Mouse (Mus musculus): ENCODE results near the gene Hip1. TPM values are rescaled to one million over a fixed set of nuclear protein-coding genes. Genes with fewer than 3 reads are reported as not detected.
"Not testable (repeated sequence)": the region's sequence is repeated elsewhere in the genome, so short reads cannot be mapped to it uniquely, and the experiment has no call there.

The Hip1 gene
- total and polyA plus RNA-seq, 2 experiments from 2014 or later: 24.9 to 126 TPM

DNA sequence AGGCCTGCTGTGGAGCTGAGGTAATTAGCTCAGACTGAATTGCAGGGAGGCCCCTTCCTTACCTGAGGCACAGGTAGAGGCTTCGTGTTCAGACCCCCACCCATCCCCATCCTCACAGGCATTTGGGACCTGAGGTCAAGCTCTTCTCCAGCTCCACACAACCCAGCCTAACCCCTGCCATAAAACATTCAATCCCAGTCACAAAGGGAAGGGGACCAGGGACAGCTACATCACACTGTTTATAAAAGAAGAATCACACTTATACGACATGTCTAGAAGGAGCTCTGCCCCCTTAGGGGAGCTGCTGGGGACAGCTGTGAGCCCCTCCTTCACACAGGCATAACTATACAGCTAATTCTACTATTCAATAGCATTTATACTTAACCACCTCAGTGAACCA is 168.6 kb downstream of the Hip1 start:
- Histone ChIP-seq H3K4me2 (ENCODE audit: low read depth, low read length, poor library complexity, severe bottlenecking) (no peak overlapping the region), H3K27me3 (ENCODE audit: insufficient read depth, low read length) (no peaks in the 10 kb centered on the region), H3K4me3 (ENCODE audit: low read depth, low read length) (no peak overlapping the region), H3K9me3 (ENCODE audit: low read length) (no peaks in the 10 kb centered on the region), H3K4me1 (ENCODE audit: insufficient read depth, low read length) (no peaks in the 10 kb centered on the region), H3K27ac (ENCODE audit: low read depth, low read length) (no peak overlapping the region), H3K36me3 (ENCODE audit: insufficient read depth, low read length) (peaks cover 79% of the 10 kb centered on the region), H3K9ac (replicated peaks; ENCODE audit: low read length, poor library complexity, severe bottlenecking) (no peak overlapping the region)
- no peak for TF ChIP-seq CTCF (IDR thresholded peaks at IDR 0.05)
- ATAC-seq (ENCODE audit: low FRiP score): no peak
- 67% methylated on average over 2 of the region's 2 CpGs for WGBS
- DNase-seq (ENCODE audit: low spot score): no peak

DNA sequence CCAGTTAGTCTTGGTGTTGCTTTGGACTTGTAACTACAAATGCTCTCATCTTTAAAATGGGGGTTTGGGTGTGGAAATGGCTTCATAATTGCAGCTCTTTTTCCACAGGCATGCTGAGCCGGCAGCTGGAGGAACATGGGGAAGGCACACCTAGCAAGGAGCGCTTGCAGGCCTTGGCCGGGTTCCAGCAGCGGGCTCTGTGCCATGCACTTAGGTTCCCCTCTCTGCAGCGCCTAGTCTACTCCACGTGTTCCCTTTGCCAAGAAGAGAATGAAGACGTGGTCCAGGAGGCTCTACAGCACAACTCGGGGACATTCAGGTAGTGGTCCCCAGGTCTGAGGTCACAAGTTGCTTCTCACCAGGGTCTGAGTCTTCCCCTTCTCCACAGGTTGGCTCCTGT is 169.8 kb downstream of the Hip1 start:
- Histone ChIP-seq H3K4me1 (ENCODE audit: insufficient read depth, low read length) (no peaks in the 10 kb centered on the region), H3K27me3 (ENCODE audit: insufficient read depth, low read length) (no peaks in the 10 kb centered on the region), H3K9ac (replicated peaks; ENCODE audit: low read length, poor library complexity, severe bottlenecking) (no peak overlapping the region), H3K4me2 (ENCODE audit: low read depth, low read length, poor library complexity, severe bottlenecking) (no peak overlapping the region), H3K36me3 (ENCODE audit: insufficient read depth, low read length) (peaks cover 70% of the 10 kb centered on the region), H3K9me3 (ENCODE audit: low read length) (no peaks in the 10 kb centered on the region), H3K27ac (ENCODE audit: low read depth, low read length) (no peak overlapping the region), H3K4me3 (ENCODE audit: low read depth, low read length) (no peak overlapping the region)
- no peak for TF ChIP-seq CTCF (IDR thresholded peaks at IDR 0.05)
- WGBS: 71% methylated on average over 8 of the region's 8 CpGs
- DNase-seq (ENCODE audit: low spot score) (no peak), ATAC-seq (ENCODE audit: low FRiP score) (no peak)

- Histone ChIP-seq H3K4me1 (ENCODE audit: insufficient read depth, low read length) (no peaks in the 10 kb centered on the region), H3K9me3 (ENCODE audit: low read length) (no peaks in the 10 kb centered on the region), H3K4me2 (ENCODE audit: low read depth, low read length, poor library complexity, severe bottlenecking) (no peak overlapping the region), H3K9ac (replicated peaks; ENCODE audit: low read length, poor library complexity, severe bottlenecking) (no peak overlapping the region), H3K27ac (ENCODE audit: low read depth, low read length) (no peak overlapping the region), H3K36me3 (ENCODE audit: insufficient read depth, low read length) (peaks cover 55% of the 10 kb centered on the region), H3K4me3 (ENCODE audit: low read depth, low read length) (no peak overlapping the region), H3K27me3 (ENCODE audit: insufficient read depth, low read length) (no peaks in the 10 kb centered on the region)
- ATAC-seq (ENCODE audit: low FRiP score): no peak
- 95% methylated on average over 5 of the region's 5 CpGs for WGBS
- DNase-seq (ENCODE audit: low spot score): no peak
- peak; percentile 42 for TF ChIP-seq CTCF (IDR thresholded peaks at IDR 0.05)
These were observed 171.3 kb downstream of the Hip1 start for GRCm38 (mm10) chr5:135373601-135374000.

DNA sequence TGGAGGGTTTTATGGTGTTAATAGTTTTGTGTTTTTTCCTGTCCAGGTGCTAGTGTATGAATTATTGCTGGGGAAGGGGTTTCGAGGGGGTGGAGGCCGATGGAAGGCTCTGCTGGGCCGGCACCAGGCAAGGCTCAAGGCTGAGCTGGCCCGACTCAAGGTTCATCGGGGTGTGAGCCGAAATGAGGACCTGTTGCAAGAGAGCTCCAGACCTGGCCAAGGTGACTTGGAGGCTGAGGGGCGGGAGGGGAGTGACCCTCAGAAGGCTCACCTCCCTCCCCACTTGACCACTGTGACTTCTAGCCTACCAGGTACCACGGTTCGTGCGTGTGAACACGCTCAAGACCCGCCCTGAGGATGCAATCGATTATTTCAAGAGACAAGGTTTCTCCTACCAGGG is 173.7 kb downstream of the Hip1 start:
- H3K4me3 ChIP-seq (ENCODE audit: low read depth, low read length): no peak overlapping the region
- no peak for TF ChIP-seq CTCF (IDR thresholded peaks at IDR 0.05)
- ATAC-seq (ENCODE audit: low FRiP score) (no peak), DNase-seq (ENCODE audit: low spot score) (no peak)
- H3K27me3 ChIP-seq (ENCODE audit: insufficient read depth, low read length): 0 out of 2 replicates have a peak, but pooled peaks cover 3% of the 10 kb centered on the region
- H3K36me3 ChIP-seq (ENCODE audit: insufficient read depth, low read length): peaks cover 38% of the 10 kb centered on the region
- WGBS: 97% methylated on average over 13 of the region's 13 CpGs
- H3K27ac ChIP-seq (ENCODE audit: low read depth, low read length): no peak overlapping the region
- no peaks in the 10 kb centered on the region for H3K4me1 ChIP-seq (ENCODE audit: insufficient read depth, low read length)
- H3K9ac ChIP-seq (replicated peaks; ENCODE audit: low read length, poor library complexity, severe bottlenecking): no peak overlapping the region
- H3K9me3 ChIP-seq (ENCODE audit: low read length): no peaks in the 10 kb centered on the region
- no peak overlapping the region for H3K4me2 ChIP-seq (ENCODE audit: low read depth, low read length, poor library complexity, severe bottlenecking)

DNA sequence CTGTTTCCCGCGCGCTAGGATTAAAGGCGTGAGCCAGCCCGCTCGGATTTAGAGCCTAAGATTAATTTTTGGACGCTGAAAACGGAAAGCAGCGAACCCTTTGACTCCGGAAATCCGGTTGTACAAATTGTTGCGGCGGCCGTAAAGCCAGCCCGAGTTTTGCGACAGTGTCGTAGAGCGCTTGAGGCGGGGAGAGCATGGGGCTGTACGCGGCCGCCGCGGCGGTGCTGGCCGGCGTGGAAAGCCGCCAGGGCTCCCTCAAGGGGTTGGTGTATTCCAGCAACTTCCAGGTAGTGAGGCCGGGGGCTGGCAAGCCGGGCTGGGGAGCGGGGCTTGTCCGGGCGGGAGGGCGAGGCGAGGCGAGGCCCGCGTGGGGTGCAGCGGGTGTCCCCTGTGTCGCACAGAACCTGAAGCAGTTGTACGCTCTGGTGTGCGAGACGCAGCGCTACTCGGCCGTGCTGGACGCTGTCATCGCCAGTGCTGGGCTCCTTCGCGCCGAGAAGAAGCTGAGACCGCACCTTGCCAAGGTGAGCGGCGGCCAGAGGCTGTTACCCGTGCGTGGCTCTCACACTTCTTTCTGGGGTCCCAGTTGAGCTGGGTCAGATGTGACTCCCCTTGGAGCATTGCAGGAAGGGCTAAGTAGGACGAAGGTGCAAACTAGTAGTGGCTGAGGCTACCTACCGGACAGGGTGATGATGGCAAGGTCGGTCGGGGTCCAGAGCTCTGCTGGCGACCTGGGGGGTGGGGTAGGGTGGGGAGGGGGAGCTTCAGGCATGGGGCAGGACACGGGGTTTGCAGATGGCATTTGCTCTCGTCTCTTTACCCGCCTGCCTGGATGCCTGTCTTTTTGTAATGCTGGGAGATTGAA is 174.9 kb downstream of the Hip1 start, which contains the start of gene Nsun5:
TSS of gene Nsun5 (plus strand) at position 167 of the 868 bp plus-strand sequence.
- Histone ChIP-seq H3K27me3 (ENCODE audit: insufficient read depth, low read length) (0 out of 2 replicates have a peak, but pooled peaks cover 3% of the 10 kb centered on the region), H3K4me3 (ENCODE audit: low read depth, low read length) (peak within 1 kb of the TSS; percentile 95), H3K4me2 (ENCODE audit: low read depth, low read length, poor library complexity, severe bottlenecking) (peak within 1 kb of the TSS; percentile 97), H3K9me3 (ENCODE audit: low read length) (no peaks in the 10 kb centered on the region), H3K27ac (ENCODE audit: low read depth, low read length) (peak within 1 kb of the TSS; percentile 71), H3K36me3 (ENCODE audit: insufficient read depth, low read length) (peaks cover 27% of the 10 kb centered on the region), H3K4me1 (ENCODE audit: insufficient read depth, low read length) (no peaks in the 10 kb centered on the region), H3K9ac (replicated peaks; ENCODE audit: low read length, poor library complexity, severe bottlenecking) (peak within 1 kb of the TSS; percentile 85)
- ATAC-seq (ENCODE audit: low FRiP score): peak; percentile 71
- TF ChIP-seq CTCF (IDR thresholded peaks at IDR 0.05): no peak
- WGBS: under 1% methylated on average over 64 of the region's 64 CpGs
- peak; percentile 97 for DNase-seq (ENCODE audit: low spot score)

DNA sequence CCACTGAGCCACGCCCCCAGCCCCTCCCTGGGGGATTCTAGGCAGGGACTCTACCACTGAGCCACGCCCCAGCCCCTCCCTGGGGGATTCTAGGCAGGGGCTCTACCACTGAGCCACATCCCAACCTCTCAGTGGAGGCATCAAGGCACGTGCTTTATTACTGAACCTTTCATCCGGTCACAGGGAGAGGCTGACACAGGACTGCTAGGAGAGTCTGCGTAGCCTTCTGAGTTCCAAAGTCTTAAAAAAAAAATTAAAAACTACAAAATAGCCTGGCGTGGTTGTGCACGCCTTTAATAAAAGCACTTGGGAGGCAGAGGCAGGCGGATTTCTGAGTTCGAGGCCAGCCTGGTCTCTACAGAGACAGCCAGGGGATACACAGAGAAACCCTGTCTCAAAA is 175.7 kb downstream of the Hip1 start:
- H3K27ac ChIP-seq (ENCODE audit: low read depth, low read length): peak overlapping the region; percentile 71; the same call in 1 of the 2 replicates
- not testable (repeated sequence) for ATAC-seq (ENCODE audit: low FRiP score)
- WGBS: 61% methylated on average over 9 of the region's 9 CpGs

More for the DNA sequence above, 175.7 kb downstream of the Hip1 start:
- Histone ChIP-seq H3K36me3 (ENCODE audit: insufficient read depth, low read length) (peaks cover 19% of the 10 kb centered on the region), H3K4me2 (ENCODE audit: low read depth, low read length, poor library complexity, severe bottlenecking) (peak overlapping the region; percentile 97), H3K4me3 (ENCODE audit: low read depth, low read length) (peak overlapping the region; percentile 95), H3K9ac (replicated peaks; ENCODE audit: low read length, poor library complexity, severe bottlenecking) (peak overlapping the region; percentile 85)
- not testable (repeated sequence) for H3K9me3 ChIP-seq (ENCODE audit: low read length); H3K27me3 ChIP-seq (ENCODE audit: insufficient read depth, low read length); DNase-seq (ENCODE audit: low spot score); H3K4me1 ChIP-seq (ENCODE audit: insufficient read depth, low read length)

All from midbrain, postnatal 0 days (tissue).